Mouse (Mus musculus) CH12.LX (cell line): ENCODE measurements around the gene Trim17. TPM values are rescaled to one million over a fixed set of nuclear protein-coding genes. Genes with fewer than 3 reads are reported as not detected.

ENCODE experiments used
- DNase-seq: peaks from one replicate; pipeline ENCODE4 v3.0.0-alpha.2; 2013; ENCODE audit errors: extremely low read depth
- H3K27ac ChIP-seq: 2 replicates; pipeline ENCODE4 v1.5.1; 2012; ENCODE audit warnings: low read depth, mild to moderate bottlenecking, control low read depth, moderate library complexity; ENCODE audit not compliant: insufficient read depth
- H3K27me3 ChIP-seq: replicated peaks from 2 replicates; pipeline ENCODE3; 2012; ENCODE audit warnings: inconsistent platforms
- H3K36me3 ChIP-seq, 2 experiments: replicated peaks in 1 of 2; 2 replicates each; pipeline versions ENCODE3 to v1.6.1; 2012; ENCODE audit warnings: inconsistent platforms in 1 of 2, low read length in 1 of 2, mild to moderate bottlenecking in 1 of 2, mixed read lengths in 1 of 2, moderate library complexity in 1 of 2; ENCODE audit not compliant: control insufficient read depth in 1 of 2, insufficient read depth in 1 of 2
- H3K4me1 ChIP-seq, 2 experiments: 2 replicates each; pipeline ENCODE4 v1.6.1; 2012; ENCODE audit warnings: inconsistent platforms in 1 of 2, moderate library complexity in 1 of 2; ENCODE audit not compliant: insufficient read depth in 2 of 2, control insufficient read depth in 1 of 2
- H3K4me2 ChIP-seq: 2 replicates; pipeline ENCODE4 v1.6.1; 2012; ENCODE audit warnings: low read depth, mild to moderate bottlenecking, control low read depth; ENCODE audit not compliant: poor library complexity, insufficient read depth, severe bottlenecking
- H3K4me3 ChIP-seq, 3 experiments: fragments of 150-350 bp in 1 of 3; sonication (generic) in 1 of 3; replicated peaks in 1 of 3; 2 replicates each; pipeline versions ENCODE3 to v1.5.1; 2011 to 2012; ENCODE audit warnings: low read depth in 2 of 3, low read length in 2 of 3, mild to moderate bottlenecking in 2 of 3, moderate library complexity in 2 of 3, control low read depth in 1 of 3, improper control_type of control experiment in 1 of 3, inconsistent platforms in 1 of 3, mixed read lengths in 1 of 3; ENCODE audit not compliant: poor library complexity in 1 of 3
- H3K79me2 ChIP-seq: replicated peaks from 2 replicates; pipeline ENCODE4 v1.6.1; 2012; ENCODE audit warnings: mild to moderate bottlenecking, moderate library complexity; ENCODE audit not compliant: control insufficient read depth, poor library complexity, insufficient read depth, severe bottlenecking; ENCODE audit errors: extremely low read depth
- H3K9ac ChIP-seq: 2 replicates; pipeline ENCODE4 v1.6.1; 2012; ENCODE audit warnings: low read depth, mild to moderate bottlenecking, control low read depth, moderate library complexity; ENCODE audit not compliant: insufficient read depth
- H3K9me3 ChIP-seq: replicated peaks from 2 replicates; pipeline ENCODE3; 2012; ENCODE audit warnings: low read length, inconsistent platforms, mixed read lengths
- BHLHE40 ChIP-seq: IDR thresholded peaks from 2 replicates; pipeline ENCODE4 v1.6.1; 2011; ENCODE audit warnings: mild to moderate bottlenecking, low read depth, low read length, improper control_type of control experiment
- CHD1 ChIP-seq: IDR thresholded peaks from 2 replicates; pipeline ENCODE4 v1.6.1; 2012; ENCODE audit warnings: low read depth, low read length, improper control_type of control experiment, inconsistent platforms
- CHD2 ChIP-seq: IDR thresholded peaks from 2 replicates; pipeline ENCODE4 v1.6.1; 2011; ENCODE audit warnings: low read length, improper control_type of control experiment
- CTCF ChIP-seq, 2 experiments: IDR thresholded peaks in 1 of 2; conservative IDR thresholded peaks in 1 of 2; 2 replicates each; pipeline ENCODE4 v1.5.1; 2011 to 2012; ENCODE audit warnings: low read depth in 2 of 2, low read length in 2 of 2, improper control_type of control experiment in 1 of 2, inconsistent platforms in 1 of 2, mild to moderate bottlenecking in 1 of 2, moderate library complexity in 1 of 2
- ELF1 ChIP-seq: IDR thresholded peaks from 2 replicates; pipeline ENCODE4 v1.6.1; 2014; ENCODE audit warnings: low read depth, mild to moderate bottlenecking, inconsistent platforms, low read length, improper control_type of control experiment
- JUND ChIP-seq: conservative IDR thresholded peaks from 2 replicates; pipeline ENCODE4 v1.6.1; 2011; ENCODE audit warnings: low read depth, low read length, improper control_type of control experiment
- KAT2A ChIP-seq: IDR thresholded peaks from 2 replicates; pipeline ENCODE4 v1.6.1; 2012; ENCODE audit warnings: low read length, improper control_type of control experiment, inconsistent platforms; ENCODE audit not compliant: insufficient replicate concordance
- MAZ ChIP-seq: IDR thresholded peaks from 2 replicates; pipeline ENCODE4 v1.6.1; 2012; ENCODE audit warnings: low read depth, mild to moderate bottlenecking, inconsistent platforms, low read length, improper control_type of control experiment, moderate library complexity
- NRF1 ChIP-seq: IDR thresholded peaks from 2 replicates; pipeline ENCODE4 v1.6.1; 2014; ENCODE audit warnings: low read depth, mild to moderate bottlenecking, inconsistent platforms, low read length, improper control_type of control experiment, moderate library complexity
- POLR2A ChIP-seq: IDR thresholded peaks from 2 replicates; pipeline ENCODE4 v1.6.1; 2011; ENCODE audit warnings: low read depth, mild to moderate bottlenecking, improper control_type of control experiment, low read length
- POLR2AphosphoS2 ChIP-seq: IDR thresholded peaks from 2 replicates; pipeline ENCODE4 v1.6.1; 2011; ENCODE audit warnings: low read depth, low read length, improper control_type of control experiment
- RAD21 ChIP-seq: IDR thresholded peaks from 2 replicates; pipeline ENCODE4 v1.6.1; 2011; ENCODE audit warnings: low read depth, mild to moderate bottlenecking, low read length, improper control_type of control experiment, moderate library complexity
- SMC3 ChIP-seq: IDR thresholded peaks from 2 replicates; pipeline ENCODE4 v1.6.1; 2011; ENCODE audit warnings: low read depth, low read length, improper control_type of control experiment
- TBP ChIP-seq: conservative IDR thresholded peaks from 2 replicates; pipeline ENCODE4 v1.6.1; 2011; ENCODE audit warnings: low read depth, low read length, improper control_type of control experiment
- TCF12 ChIP-seq: IDR thresholded peaks from 2 replicates; pipeline ENCODE4 v1.6.1; 2014; ENCODE audit warnings: low read depth, mild to moderate bottlenecking, inconsistent platforms, low read length, improper control_type of control experiment
- ZC3H11A ChIP-seq: IDR thresholded peaks from 2 replicates; pipeline ENCODE4 v1.6.1; 2012; ENCODE audit warnings: low read depth, mild to moderate bottlenecking, inconsistent platforms, low read length, improper control_type of control experiment
- ZKSCAN1 ChIP-seq: IDR thresholded peaks from 2 replicates; pipeline ENCODE4 v1.6.1; 2012; ENCODE audit warnings: low read depth, inconsistent platforms, low read length, improper control_type of control experiment, borderline replicate concordance
- ZNF384 ChIP-seq: IDR thresholded peaks from 2 replicates; pipeline ENCODE4 v1.6.1; 2012; ENCODE audit warnings: low read depth, low read length, improper control_type of control experiment, inconsistent platforms
- dilution Hi-C: fragments of 300-500 bp; cut with MboI; formaldehyde crosslinking; loops from 2 replicates; pipeline ENCODE4 v1.14.3; 2020; ENCODE audit warnings: low sequenced_read_pairs; ENCODE audit not compliant: extremely low pct_unique_long_range_greater_than_20kb, extremely low pct_ligation_motif_present
- in situ Hi-C: fragments of 300-500 bp; cut with MboI; formaldehyde crosslinking; loops from 3 replicates; pipeline ENCODE4 v1.14.3; 2019; ENCODE audit warnings: low sequenced_read_pairs, low pct_ligation_motif_present, low pct_unique_long_range_greater_than_20kb, mixed read lengths
- polyA plus RNA-seq: library from polyadenylated mRNA; unstranded; fragments of >175 nt; gene quantifications from 2 replicates; pipeline ENCODE4 v1.2.1, GENCODE M21; 2012; ENCODE audit warnings: low read depth; ENCODE audit not compliant: insufficient read length
- total RNA-seq, 2 experiments: library from RNA; depleted of rRNA; stranded (reverse); fragments of 300-350 nt in 1 of 2; fragments of >200 nt in 1 of 2; gene quantifications; 2 replicates each; pipeline ENCODE4 v1.2.3; 2012 to 2014

Gene Trim17
- total and polyA plus RNA-seq, 3 experiments = 0.47 to 0.49 TPM; not detected in 1

GRCm38 (mm10) chr11:58999158-58999557, 44.7 kb downstream of the Trim17 start:
- Histone ChIP-seq H3K4me3 (no peak overlapping the region), H3K9ac (no peak overlapping the region), H3K4me2 (no peak overlapping the region), H3K9me3 (no peaks in the 10 kb centered on the region), H3K79me2 (no peaks in the 10 kb centered on the region), H3K4me1 (peaks cover 2 to 17% of the 10 kb centered on the region in 2 experiments), H3K27me3 (peaks cover 69% of the 10 kb centered on the region), H3K36me3 (no peaks in the 10 kb centered on the region), H3K27ac (no peak overlapping the region)
- DNase-seq = no peak
- in situ Hi-C loops (no loop called here), dilution Hi-C loops (no loop called here)
- TF ChIP-seq RAD21 (no peak), TBP (no peak), NRF1 (no peak), CHD2 (no peak), ELF1 (no peak)

GRCm38 (mm10) chr11:58999830-59000229, 45.3 kb downstream of the Trim17 start:
- H3K4me3 ChIP-seq = no peak overlapping the region
- no peaks in the 10 kb centered on the region for H3K36me3 ChIP-seq
- H3K9me3 ChIP-seq = no peaks in the 10 kb centered on the region
- dilution Hi-C loops = no loop called here
- no peak overlapping the region for H3K9ac ChIP-seq
- in situ Hi-C loops = no loop called here
- H3K4me2 ChIP-seq = no peak overlapping the region
- no peak overlapping the region for H3K27ac ChIP-seq
- H3K27me3 ChIP-seq = peaks cover 69% of the 10 kb centered on the region
- peaks cover 0 to 17% of the 10 kb centered on the region in 2 experiments; a peak in 3 of 4 replicates for H3K4me1 ChIP-seq
- TF ChIP-seq KAT2A = no peak
- no peak for TF ChIP-seq JUND
- TF ChIP-seq TCF12 = no peak
- TF ChIP-seq MAZ = no peak
- TF ChIP-seq POLR2AphosphoS2 = no peak
- no peak for TF ChIP-seq POLR2A
- no peak for TF ChIP-seq ZC3H11A
- TF ChIP-seq ZKSCAN1 = no peak
- no peak for TF ChIP-seq TBP
- no peak for TF ChIP-seq ZNF384
- no peak for TF ChIP-seq CHD1
- TF ChIP-seq NRF1 = no peak
- TF ChIP-seq CTCF (conservative IDR thresholded peaks at IDR 0.05 in 1 of 2, IDR thresholded peaks at IDR 0.05 in 1 of 2; ENCODE audit: low read depth in 2 of 2, low read length in 2 of 2) = no peak
- TF ChIP-seq BHLHE40 = no peak
- TF ChIP-seq ELF1 = no peak
- no peak for TF ChIP-seq SMC3
- no peaks in the 10 kb centered on the region for H3K79me2 ChIP-seq
- no peak for DNase-seq
